Mouse (Mus musculus): ENCODE results near the gene Cops7b. TPM values are rescaled to one million over a fixed set of nuclear protein-coding genes. Genes with fewer than 3 reads are reported as not detected.

The Cops7b gene
- total and polyA plus RNA-seq, 2 experiments from 2014 or later = 33.6 to 48.3 TPM

DNA sequence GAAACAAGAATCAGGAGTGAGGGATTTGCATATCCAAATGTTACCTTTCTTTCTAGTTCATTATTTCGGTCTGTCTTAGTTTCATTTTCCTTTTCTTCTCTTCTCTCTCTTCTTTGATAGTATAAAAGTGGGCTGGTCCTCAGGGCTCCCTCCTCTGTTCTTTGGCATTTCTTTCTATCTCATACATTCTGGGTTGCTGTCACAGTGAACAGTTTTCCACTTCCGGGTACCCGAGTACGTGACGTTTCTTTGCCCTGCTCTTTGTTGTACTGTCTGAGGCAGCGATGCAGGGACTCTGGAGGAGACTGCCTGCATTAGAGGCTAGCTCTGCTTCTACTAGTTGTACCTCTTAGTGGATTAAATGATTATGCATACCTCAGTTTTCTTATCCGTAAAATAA lies 11.8 kb downstream of the Cops7b start:
- no peak for ATAC-seq

GRCm38 (mm10) chr1:86595315-86595714 lies 12.6 kb downstream of the Cops7b start:
- Histone ChIP-seq H3K4me3 (ENCODE audit: low read length) (no peak overlapping the region), H3K36me3 (ENCODE audit: insufficient read depth, low read length) (peaks cover 34% of the 10 kb centered on the region), H3K27me3 (ENCODE audit: insufficient read depth, low read length) (no peaks in the 10 kb centered on the region), H3K9ac (replicated peaks; ENCODE audit: low read length) (no peak overlapping the region), H3K4me1 (ENCODE audit: insufficient read depth, low read length) (no peaks in the 10 kb centered on the region), H3K27ac (no peak overlapping the region), H3K4me2 (ENCODE audit: low read depth, low read length) (no peak overlapping the region), H3K9me3 (ENCODE audit: low read length) (no peaks in the 10 kb centered on the region)
- 87% methylated on average over 6 of the region's 6 CpGs for WGBS
- DNase-seq (ENCODE audit: low spot score) (no peak), ATAC-seq (no peak)
- TF ChIP-seq CTCF (IDR thresholded peaks at IDR 0.05; ENCODE audit: low read depth) = no peak

More for the DNA sequence above, 11.8 kb downstream of the Cops7b start:
- H3K9ac ChIP-seq (replicated peaks; ENCODE audit: low read length) = no peak overlapping the region
- H3K4me3 ChIP-seq (ENCODE audit: low read length) = no peak overlapping the region
- H3K4me1 ChIP-seq (ENCODE audit: insufficient read depth, low read length) = no peaks in the 10 kb centered on the region
- H3K4me2 ChIP-seq (ENCODE audit: low read depth, low read length) = no peak overlapping the region
- TF ChIP-seq CTCF (IDR thresholded peaks at IDR 0.05; ENCODE audit: low read depth) = no peak
- H3K27ac ChIP-seq = no peak overlapping the region
- no peaks in the 10 kb centered on the region for H3K27me3 ChIP-seq (ENCODE audit: insufficient read depth, low read length)
- WGBS = 92% methylated on average over 7 of the region's 7 CpGs
- DNase-seq (ENCODE audit: low spot score) = no peak
- peaks cover 36% of the 10 kb centered on the region for H3K36me3 ChIP-seq (ENCODE audit: insufficient read depth, low read length)
- H3K9me3 ChIP-seq (ENCODE audit: low read length) = no peaks in the 10 kb centered on the region

- Histone ChIP-seq H3K27me3 (ENCODE audit: insufficient read depth, low read length) (no peaks in the 10 kb centered on the region), H3K9ac (replicated peaks; ENCODE audit: low read length) (no peak overlapping the region), H3K36me3 (ENCODE audit: insufficient read depth, low read length) (peaks cover 38% of the 10 kb centered on the region), H3K4me3 (ENCODE audit: low read length) (no peak overlapping the region), H3K4me1 (ENCODE audit: insufficient read depth, low read length) (no peaks in the 10 kb centered on the region), H3K27ac (no peak overlapping the region), H3K9me3 (ENCODE audit: low read length) (no peaks in the 10 kb centered on the region), H3K4me2 (ENCODE audit: low read depth, low read length) (no peak overlapping the region)
- WGBS = 95% methylated on average over 6 of the region's 6 CpGs
- DNase-seq (ENCODE audit: low spot score) (no peak), ATAC-seq (no peak)
- TF ChIP-seq CTCF (IDR thresholded peaks at IDR 0.05; ENCODE audit: low read depth) = no peak
Observed at GRCm38 (mm10) chr1:86596512-86596911, 13.8 kb downstream of the Cops7b start.

DNA sequence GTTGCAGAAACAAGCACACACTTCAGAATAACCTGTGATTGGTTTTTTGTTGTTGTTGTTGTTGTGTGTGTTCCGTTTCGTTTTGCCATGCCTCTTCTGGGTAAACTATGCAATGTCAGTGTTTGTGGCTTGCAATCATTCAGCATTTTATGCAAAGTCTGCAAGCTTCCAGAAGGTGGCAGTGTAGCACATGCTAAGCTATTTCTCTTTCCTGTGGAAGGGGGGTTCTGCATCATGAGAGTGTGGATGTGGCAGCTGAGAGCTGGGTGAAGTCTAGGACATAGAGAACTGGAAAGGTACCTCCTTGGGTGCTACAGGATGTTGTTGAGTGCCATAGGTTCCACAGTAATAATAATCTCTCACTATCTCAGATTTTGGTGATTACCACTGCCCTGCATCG lies 15.8 kb downstream of the Cops7b start:
- 69% methylated on average over 3 of the region's 3 CpGs for WGBS
- Histone ChIP-seq H3K4me3 (ENCODE audit: low read length) (no peak overlapping the region), H3K9me3 (ENCODE audit: low read length) (no peaks in the 10 kb centered on the region), H3K4me1 (ENCODE audit: insufficient read depth, low read length) (no peaks in the 10 kb centered on the region), H3K27ac (no peak overlapping the region), H3K27me3 (ENCODE audit: insufficient read depth, low read length) (no peaks in the 10 kb centered on the region), H3K4me2 (ENCODE audit: low read depth, low read length) (no peak overlapping the region), H3K36me3 (ENCODE audit: insufficient read depth, low read length) (peaks cover 47% of the 10 kb centered on the region), H3K9ac (replicated peaks; ENCODE audit: low read length) (no peak overlapping the region)
- peak; percentile 79 for TF ChIP-seq CTCF (IDR thresholded peaks at IDR 0.05; ENCODE audit: low read depth)
- DNase-seq (ENCODE audit: low spot score) (peak; percentile 83), ATAC-seq (peak; percentile 79)

DNA sequence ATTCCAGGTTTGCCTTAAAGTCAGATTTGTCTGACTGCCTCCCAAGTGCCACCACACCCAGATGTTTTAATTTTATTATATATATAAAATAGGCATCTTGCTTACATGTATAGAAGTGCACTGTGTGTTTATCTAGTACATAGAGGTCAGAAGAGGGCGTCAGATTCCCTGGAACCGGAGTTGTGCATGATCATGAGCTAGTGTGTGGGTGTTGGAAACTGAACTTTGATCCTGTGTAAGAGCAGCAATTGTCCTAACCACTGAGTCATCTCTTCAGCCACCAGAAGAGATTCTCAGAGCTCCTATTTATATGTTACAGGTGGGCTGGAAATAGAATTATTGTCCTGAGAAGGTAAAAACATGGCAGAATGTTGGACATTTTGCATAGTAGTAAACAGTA lies 17.4 kb downstream of the Cops7b start:
- Histone ChIP-seq H3K9me3 (ENCODE audit: low read length) (no peaks in the 10 kb centered on the region), H3K27ac (no peak overlapping the region), H3K36me3 (ENCODE audit: insufficient read depth, low read length) (peaks cover 51% of the 10 kb centered on the region), H3K9ac (replicated peaks; ENCODE audit: low read length) (no peak overlapping the region), H3K4me1 (ENCODE audit: insufficient read depth, low read length) (no peaks in the 10 kb centered on the region), H3K4me2 (ENCODE audit: low read depth, low read length) (no peak overlapping the region), H3K4me3 (ENCODE audit: low read length) (no peak overlapping the region), H3K27me3 (ENCODE audit: insufficient read depth, low read length) (no peaks in the 10 kb centered on the region)
- no peak for TF ChIP-seq CTCF (IDR thresholded peaks at IDR 0.05; ENCODE audit: low read depth)
- DNase-seq (ENCODE audit: low spot score) (no peak), ATAC-seq (no peak)
- WGBS = 91% methylated on average over 2 of the region's 2 CpGs

- Histone ChIP-seq H3K27me3 (ENCODE audit: insufficient read depth, low read length) (no peaks in the 10 kb centered on the region), H3K9ac (replicated peaks; ENCODE audit: low read length) (no peak overlapping the region), H3K4me1 (ENCODE audit: insufficient read depth, low read length) (no peaks in the 10 kb centered on the region), H3K27ac (no peak overlapping the region), H3K4me3 (ENCODE audit: low read length) (no peak overlapping the region), H3K4me2 (ENCODE audit: low read depth, low read length) (no peak overlapping the region), H3K36me3 (ENCODE audit: insufficient read depth, low read length) (peaks cover 5% of the 10 kb centered on the region; the same call in 1 of the 2 replicates), H3K9me3 (ENCODE audit: low read length) (no peaks in the 10 kb centered on the region)
- no peak for TF ChIP-seq CTCF (IDR thresholded peaks at IDR 0.05; ENCODE audit: low read depth)
- ATAC-seq (no peak), DNase-seq (ENCODE audit: low spot score) (no peak)
- 82% methylated on average over 1 of the region's 1 CpGs for WGBS
Observed at GRCm38 (mm10) chr1:86610954-86611353, 28.2 kb downstream of the Cops7b start.

- 63% methylated on average over 1 of the region's 1 CpGs for WGBS
- ATAC-seq = no peak
- no peak for TF ChIP-seq CTCF (IDR thresholded peaks at IDR 0.05; ENCODE audit: low read depth)
- H3K9me3 ChIP-seq (ENCODE audit: low read length) = no peaks in the 10 kb centered on the region
- H3K4me3 ChIP-seq (ENCODE audit: low read length) = no peak overlapping the region
- no peaks in the 10 kb centered on the region for H3K4me1 ChIP-seq (ENCODE audit: insufficient read depth, low read length)
- DNase-seq (ENCODE audit: low spot score) = no peak
- H3K36me3 ChIP-seq (ENCODE audit: insufficient read depth, low read length) = peaks cover 3% of the 10 kb centered on the region; the same call in 1 of the 2 replicates
- H3K4me2 ChIP-seq (ENCODE audit: low read depth, low read length) = no peak overlapping the region
- H3K9ac ChIP-seq (replicated peaks; ENCODE audit: low read length) = no peak overlapping the region
- no peak overlapping the region for H3K27ac ChIP-seq
- no peaks in the 10 kb centered on the region for H3K27me3 ChIP-seq (ENCODE audit: insufficient read depth, low read length)
Observed at GRCm38 (mm10) chr1:86612081-86612480, 29.4 kb downstream of the Cops7b start.
